Mouse (Mus musculus) WW6 (cell line): ENCODE measurements around the gene Chst12.

ENCODE experiments used
- DNase-seq: peaks from one replicate; pipeline ENCODE4 v3.0.0-alpha.2; 2013; ENCODE audit warnings: low read depth, low spot score

Chst12 gene

DNA sequence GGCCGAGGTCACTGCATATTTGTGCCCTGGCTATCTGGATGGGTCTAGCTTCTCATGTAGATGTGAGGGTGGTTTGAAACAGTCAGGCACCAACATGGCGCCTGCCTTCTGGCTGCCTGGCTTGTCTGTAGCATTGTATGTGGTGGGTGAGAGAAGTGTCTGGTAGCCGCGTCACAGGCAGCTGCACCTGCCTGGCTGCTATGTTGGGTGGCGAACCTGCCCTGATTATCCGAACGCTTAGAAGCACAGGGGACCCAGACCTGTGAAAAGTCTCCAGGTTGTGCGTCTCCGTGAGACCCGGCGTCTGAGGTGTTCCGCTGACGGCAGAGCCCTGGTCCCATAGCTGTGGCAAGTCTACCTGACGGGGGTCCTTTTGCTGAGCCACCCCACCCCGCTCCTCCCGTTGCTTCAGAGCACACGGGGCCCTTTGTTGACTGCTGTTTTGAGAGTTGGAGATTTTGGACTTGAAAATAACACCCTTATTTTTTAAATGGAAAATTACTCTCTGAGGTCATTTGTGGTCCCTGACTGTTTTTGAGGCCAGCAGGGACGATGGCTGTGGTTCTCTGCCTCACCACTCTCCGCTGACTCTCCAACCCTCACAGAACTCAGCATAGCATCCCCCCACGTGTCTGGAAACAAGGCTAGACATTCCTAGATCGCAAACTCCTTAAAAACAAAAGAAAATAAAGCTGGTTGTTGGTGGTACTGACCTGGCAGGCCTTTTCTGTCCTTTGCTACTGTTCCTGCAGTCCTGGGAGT is 12.0 kb downstream of the Chst12 start:
- no peak for DNase-seq

DNA sequence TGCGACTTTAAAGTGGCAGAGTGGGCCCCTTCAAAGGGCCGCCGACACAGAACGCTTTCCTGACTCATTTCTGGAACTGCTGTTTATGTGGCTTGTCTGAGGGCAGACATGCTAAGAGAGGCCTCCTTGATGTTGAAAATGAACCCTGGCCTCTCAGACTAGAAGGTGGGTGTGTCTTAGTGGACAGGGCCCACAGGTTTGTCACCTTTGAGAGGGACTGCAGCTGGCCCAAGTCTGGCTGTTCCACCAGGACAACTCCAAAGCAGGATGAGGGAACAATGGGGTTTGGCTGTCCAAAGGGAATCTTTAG is 12.5 kb downstream of the Chst12 start:
- no peak for DNase-seq

DNA sequence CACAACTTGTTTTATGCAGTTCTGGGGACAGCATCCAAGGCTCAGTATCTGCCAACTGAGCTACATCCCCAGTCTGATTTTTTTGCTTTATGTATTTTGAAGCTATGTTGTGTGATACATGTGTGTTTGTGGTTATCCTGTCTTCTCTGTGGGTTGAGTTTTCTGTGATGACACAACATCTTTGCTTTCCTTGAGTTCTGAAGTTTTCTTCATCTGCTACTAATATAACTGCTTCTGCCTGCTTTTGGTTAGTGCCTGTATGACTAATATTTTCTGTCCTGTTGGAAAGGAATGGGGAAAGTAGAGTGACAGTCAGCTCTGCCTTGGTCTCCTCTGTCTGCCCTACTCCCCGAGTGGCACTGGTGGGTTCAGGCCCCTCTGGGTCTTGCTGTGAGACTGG is 15.8 kb downstream of the Chst12 start:
- DNase-seq: no peak

- DNase-seq: no peak
Observed at GRCm38 (mm10) chr5:140526754-140527153, 21.4 kb downstream of the Chst12 start.

GRCm38 (mm10) chr5:140538111-140538683 is 32.8 kb downstream of the Chst12 start:
- no peak for DNase-seq

DNA sequence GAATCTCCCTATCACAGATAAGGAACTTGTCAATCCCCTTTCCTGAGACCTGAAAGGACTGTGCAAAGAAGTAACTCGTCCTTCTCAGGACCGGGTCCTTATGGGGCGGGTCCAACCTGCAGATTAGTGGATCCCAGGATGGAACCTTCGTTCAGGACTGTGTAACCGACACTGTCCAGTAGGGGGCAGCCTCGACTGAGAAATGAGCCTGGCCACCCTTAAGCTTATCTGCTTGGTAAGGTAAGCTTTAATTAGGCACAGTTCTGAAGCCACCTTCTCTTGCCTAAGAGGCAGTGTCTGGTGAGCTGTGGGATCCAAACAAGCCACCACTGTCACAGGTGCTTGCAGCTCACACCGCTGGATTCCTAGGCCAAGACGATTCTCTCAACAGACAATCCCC is 34.8 kb downstream of the Chst12 start:
- peak; percentile 52 for DNase-seq

DNA sequence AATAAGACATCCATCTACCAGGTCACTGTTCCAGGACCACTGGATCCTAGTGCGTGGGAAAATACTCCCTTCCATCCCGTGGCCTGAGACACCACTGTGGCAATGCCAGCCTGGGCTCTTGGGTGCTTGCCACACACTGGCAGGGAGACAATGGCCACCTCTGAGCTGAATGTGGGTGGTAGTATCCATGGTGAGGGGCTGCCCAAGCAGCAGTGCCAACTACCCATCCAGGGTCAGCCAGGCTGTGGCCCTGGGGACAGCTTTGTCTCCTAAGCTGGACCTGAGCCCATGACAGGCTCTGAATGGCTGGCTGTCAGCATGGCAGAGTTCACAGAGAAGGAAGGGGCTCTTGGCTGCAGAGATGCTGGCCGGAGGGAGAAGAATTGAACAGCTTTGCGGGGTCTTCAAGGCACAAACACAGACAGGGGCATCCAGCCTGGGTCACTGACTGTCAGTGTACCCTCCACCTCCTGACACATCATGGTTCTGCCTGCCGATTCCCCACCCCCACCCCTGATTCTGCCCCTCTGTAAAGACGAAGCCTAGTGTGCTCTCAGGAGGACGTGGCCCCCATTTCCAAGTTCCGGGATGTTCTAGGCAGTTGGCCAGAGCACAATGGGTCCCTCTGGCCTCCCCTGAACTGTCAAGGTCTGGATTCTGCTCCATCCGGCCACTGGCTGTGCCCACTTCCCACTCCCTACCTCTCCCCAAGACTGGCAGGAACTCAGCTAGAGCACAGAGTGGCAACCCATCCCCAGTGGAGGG is 37.6 kb downstream of the Chst12 start:
- no peak for DNase-seq

- no peak for DNase-seq
Observed at GRCm38 (mm10) chr5:140545651-140546050, 40.3 kb downstream of the Chst12 start.

GRCm38 (mm10) chr5:140546332-140546731 is 41.0 kb downstream of the Chst12 start:
- no peak for DNase-seq

DNA sequence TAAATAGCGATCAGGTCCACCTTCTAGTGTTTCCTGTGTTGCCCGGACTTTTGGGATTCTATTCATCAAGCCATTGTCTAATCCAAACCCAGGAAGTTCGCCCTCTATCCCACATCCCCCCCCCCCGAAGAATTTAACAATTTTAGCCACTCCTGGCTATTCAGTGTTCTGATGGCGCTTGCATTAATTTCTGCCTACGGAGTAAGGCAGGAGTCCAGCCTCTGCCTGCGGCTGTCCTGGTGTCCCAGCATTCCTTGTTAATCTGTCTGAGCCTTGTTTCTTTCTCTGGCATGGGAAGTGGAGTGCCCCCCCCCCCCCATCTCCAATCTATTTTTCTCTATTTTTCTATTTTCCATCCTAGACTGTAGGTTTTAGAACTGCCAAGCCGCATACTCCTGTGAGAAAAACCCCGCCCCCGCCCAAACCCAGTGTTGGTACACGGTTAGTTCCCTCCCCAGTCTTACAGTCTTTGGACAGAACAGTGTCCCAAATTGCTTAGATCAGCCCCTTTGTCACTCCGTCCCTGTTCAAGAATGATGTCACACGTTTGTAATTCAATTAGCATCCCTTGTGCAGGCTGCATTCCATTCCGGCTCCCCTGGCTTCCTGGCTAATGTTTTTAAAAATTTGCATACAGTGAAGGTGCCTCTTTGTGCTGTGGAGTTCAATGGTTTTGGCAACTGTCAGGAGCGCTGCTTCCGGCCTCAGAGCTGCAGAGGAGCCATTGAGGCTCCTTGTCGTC is 44.1 kb downstream of the Chst12 start:
- DNase-seq: no peak

DNA sequence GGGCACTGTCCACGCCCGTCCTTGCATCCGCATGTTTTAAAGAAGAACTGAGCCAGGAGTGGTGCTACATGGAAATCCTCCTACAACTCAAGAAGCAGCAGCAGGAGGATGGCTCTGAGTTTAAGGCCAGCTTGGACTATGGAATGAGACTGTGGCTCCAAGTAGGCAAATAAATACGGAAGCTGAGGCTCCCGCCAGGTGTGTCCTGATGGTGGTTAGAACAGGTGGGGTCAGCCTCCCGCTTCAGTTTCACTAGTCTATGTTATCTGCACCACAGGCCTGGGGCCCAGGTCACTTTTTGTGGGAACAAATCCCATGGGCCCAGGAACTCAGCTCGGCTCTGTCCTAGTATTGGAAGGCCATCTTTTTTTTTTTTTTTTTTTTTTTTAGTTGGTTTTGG is 48.4 kb downstream of the Chst12 start:
- no peak for DNase-seq

GRCm38 (mm10) chr5:140556859-140557258 is 51.5 kb downstream of the Chst12 start:
- no peak for DNase-seq

- no peak for DNase-seq
Observed at GRCm38 (mm10) chr5:140562601-140563000, 57.3 kb downstream of the Chst12 start.

GRCm38 (mm10) chr5:140564896-140565295 is 59.5 kb downstream of the Chst12 start, which contains the start of gene Grifin:
Gene Grifin (minus strand): TSS chr5:140565071.
- no peak for DNase-seq

- no peak for DNase-seq
Observed at GRCm38 (mm10) chr5:140565451-140565850, 60.1 kb downstream of the Chst12 start.

DNA sequence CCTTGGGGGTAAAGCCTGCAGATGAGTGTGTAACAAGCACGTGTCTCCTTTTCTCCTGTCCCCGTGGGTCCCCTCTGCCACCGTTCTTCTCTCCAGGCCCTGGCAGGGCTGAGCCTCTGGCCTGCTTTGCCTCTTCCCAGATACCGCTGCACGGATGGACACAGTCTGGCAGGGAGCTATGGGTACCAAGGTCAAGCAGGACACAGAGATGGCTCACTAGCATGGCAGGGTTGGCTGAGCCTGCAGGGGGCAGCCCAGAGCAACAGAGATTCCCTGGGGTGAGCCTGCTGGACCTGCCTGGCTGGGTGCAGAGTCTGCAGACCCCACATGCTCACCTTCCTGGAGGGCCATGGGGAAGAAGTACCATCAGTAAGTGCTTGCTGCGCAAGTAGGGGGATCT is 60.5 kb downstream of the Chst12 start:
- no peak for DNase-seq

GRCm38 (mm10) chr5:140566271-140566670 is 60.9 kb downstream of the Chst12 start:
- DNase-seq: no peak

DNA sequence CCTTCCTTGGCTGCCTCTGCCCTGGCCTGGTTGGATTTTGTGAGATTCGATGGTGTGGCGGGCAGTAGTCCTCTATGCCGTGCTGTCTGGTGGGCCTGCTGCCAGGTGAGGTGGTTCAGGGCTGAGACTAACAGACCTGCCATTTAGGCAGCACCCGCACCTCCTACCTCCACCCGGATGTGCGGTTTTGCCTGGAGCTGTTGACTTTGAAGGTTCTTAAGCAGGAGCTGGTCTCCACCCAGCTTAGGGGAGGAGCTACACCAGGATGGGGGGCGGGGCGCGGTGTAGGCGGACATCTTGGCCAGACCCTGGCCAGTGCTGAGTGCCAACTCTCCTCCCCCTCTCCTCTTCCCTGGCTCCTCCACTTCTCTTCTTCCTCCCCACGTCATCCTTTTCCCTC is 62.0 kb downstream of the Chst12 start:
- no peak for DNase-seq

DNA sequence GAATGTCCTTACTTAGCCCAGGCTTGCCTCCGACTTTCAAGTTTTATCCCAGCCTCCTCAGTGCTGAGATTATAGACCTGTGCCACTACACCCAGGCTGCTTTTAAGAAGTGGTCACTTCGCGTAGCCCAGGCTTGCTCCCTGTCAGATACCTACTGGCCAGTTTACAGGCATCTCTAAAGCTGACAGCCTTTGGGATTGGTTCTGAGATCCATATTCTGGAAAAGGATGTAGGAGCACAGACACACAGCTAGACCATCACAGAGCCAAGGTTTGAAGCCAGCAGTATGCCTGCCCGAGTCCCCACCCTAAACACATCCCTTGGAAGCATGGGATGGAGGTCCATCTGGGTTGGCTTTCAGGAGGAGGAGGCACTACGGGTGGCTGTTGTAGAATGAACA is 62.4 kb downstream of the Chst12 start:
- no peak for DNase-seq

DNA sequence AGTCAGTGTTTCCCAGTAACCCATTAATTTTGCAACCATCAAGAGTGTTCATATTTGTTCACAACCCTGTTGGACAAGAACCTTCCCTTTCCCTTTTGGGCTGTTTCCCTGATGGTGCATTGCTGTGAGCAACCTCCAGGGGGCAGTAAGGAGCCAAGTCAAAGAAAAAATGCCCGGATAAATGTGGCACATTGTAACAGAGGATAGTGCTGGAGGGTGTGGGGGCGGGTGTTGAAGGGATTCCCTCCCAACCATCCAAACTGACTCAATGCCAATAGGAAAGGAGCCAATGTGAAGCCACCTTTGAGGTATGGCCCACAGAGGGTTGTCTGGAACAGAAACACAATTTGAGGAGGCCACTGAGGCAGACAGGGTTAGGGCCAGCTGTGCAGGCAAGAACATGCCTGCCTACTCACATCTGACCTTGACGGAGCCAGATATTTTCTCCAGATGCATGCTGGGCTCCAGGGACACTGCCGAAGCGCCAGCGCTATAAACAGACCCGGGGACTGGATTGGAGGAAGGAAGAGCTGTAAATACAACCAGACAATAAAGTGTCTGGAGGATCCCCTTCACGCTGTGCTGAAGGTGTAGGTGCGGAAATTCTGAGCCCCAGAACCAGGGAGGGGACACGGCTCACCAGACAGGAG is 63.1 kb downstream of the Chst12 start:
- no peak for DNase-seq

DNA sequence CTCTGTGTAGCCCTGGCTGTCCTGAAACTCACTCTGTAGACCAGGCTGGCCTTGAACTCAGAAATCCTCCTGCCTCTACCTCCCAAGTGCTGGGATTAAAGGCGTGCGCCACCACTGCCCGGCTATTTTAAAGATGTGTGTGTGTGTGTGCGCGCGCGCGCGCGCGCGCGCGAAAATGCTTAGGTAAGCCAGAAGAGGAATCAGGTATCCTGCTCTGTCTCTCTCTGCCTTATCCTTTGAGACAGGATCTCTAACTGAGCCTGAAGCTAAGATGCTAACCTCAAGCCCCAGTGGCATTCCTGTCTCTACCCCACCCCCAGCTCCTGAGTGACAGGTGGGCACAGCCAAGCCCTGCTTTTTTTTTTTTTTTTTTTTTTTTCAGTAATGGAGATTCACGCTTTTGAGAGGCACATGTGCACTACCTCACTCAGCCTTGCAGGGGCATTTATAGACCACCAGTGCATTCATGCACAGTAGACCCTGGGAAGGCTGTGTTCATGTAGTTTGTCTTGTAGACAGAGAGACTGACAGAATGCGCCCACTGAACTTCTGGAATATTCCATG is 63.8 kb downstream of the Chst12 start:
- DNase-seq: no peak
